Mouse (Mus musculus) CD4-positive, CD25-positive, alpha-beta regulatory T cell, adult 2 months (primary cell): Measurements from ENCODE around the gene Psmb3.

Source experiments
- DNase-seq: peaks from one replicate; pipeline ENCODE4 v3.0.0-alpha.2; 2012; ENCODE audit warnings: low read depth, low spot score

Gene Psmb3

GRCm38 (mm10) chr11:97666794-97667193 is 36.4 kb upstream of the Psmb3 start:
- DNase-seq = no peak

- DNase-seq = no peak
Measured at GRCm38 (mm10) chr11:97668160-97668559, 35.0 kb upstream of the Psmb3 start.

- DNase-seq = no peak
Measured at GRCm38 (mm10) chr11:97669268-97669667, 33.9 kb upstream of the Psmb3 start.

GRCm38 (mm10) chr11:97669829-97670228 is 33.4 kb upstream of the Psmb3 start:
- no peak for DNase-seq

GRCm38 (mm10) chr11:97670234-97671176 is 32.7 kb upstream of the Psmb3 start:
- no peak for DNase-seq

- DNase-seq = no peak
Measured at GRCm38 (mm10) chr11:97671177-97671527, 32.0 kb upstream of the Psmb3 start.

- DNase-seq = no peak
Measured at GRCm38 (mm10) chr11:97673148-97673547, 30.1 kb upstream of the Psmb3 start.

- no peak for DNase-seq
Measured at GRCm38 (mm10) chr11:97676050-97676754, 27.0 kb upstream of the Psmb3 start.

- DNase-seq = no peak
Measured at GRCm38 (mm10) chr11:97677381-97677780, 25.8 kb upstream of the Psmb3 start.

GRCm38 (mm10) chr11:97677842-97678241 is 25.4 kb upstream of the Psmb3 start:
- DNase-seq = no peak

GRCm38 (mm10) chr11:97678301-97678700 is 24.9 kb upstream of the Psmb3 start:
- DNase-seq = no peak

GRCm38 (mm10) chr11:97680430-97680829 is 22.8 kb upstream of the Psmb3 start:
- no peak for DNase-seq

GRCm38 (mm10) chr11:97682504-97683055 is 20.6 kb upstream of the Psmb3 start:
- DNase-seq = no peak

- DNase-seq = peak; percentile 87
Measured at GRCm38 (mm10) chr11:97684063-97684680, 19.0 kb upstream of the Psmb3 start.

GRCm38 (mm10) chr11:97684766-97685165 is 18.4 kb upstream of the Psmb3 start:
- no peak for DNase-seq

- peak; percentile 89 for DNase-seq
Measured at GRCm38 (mm10) chr11:97685613-97686321, 17.4 kb upstream of the Psmb3 start, which contains the start of gene Cisd3. Gene Cisd3, plus strand, starts transcription at chr11:97685826.

GRCm38 (mm10) chr11:97686322-97686908 is 16.8 kb upstream of the Psmb3 start:
- no peak for DNase-seq

- no peak for DNase-seq
Measured at GRCm38 (mm10) chr11:97687061-97687460, 16.1 kb upstream of the Psmb3 start.

GRCm38 (mm10) chr11:97689861-97690260 is 13.3 kb upstream of the Psmb3 start:
- DNase-seq = peak; percentile 71

GRCm38 (mm10) chr11:97694435-97694834 is 8.8 kb upstream of the Psmb3 start:
- DNase-seq = no peak
